Mouse (Mus musculus): Measurements from ENCODE around the gene Psmc5. TPM values are rescaled to one million over a fixed set of nuclear protein-coding genes. Genes with fewer than 3 reads are reported as not detected.

The Psmc5 gene
- total RNA-seq, 1 experiment, result 263 TPM

DNA sequence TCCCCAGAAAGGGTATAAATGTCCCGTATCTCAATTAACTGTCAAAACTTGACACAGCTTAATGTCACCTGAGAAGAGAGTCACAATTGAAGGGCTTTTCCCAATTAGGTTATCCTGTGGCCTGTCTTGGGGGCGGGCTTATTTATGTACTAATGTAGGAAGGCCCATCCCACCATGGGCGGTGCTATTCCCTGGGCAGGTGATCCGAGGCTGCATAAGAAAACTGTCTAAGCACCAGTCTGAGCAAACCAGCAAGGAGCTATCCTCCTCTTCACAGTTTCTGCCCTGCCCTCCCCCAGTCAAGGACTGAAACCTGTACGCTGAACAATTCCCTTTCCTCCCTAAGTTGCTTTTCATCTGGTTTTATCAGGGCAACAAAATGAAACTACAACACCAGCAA lies 34.4 kb downstream of the Psmc5 start:
- no peak for TF ChIP-seq CHD2 (IDR thresholded peaks at IDR 0.05; ENCODE audit: low read depth, low read length)
- Histone ChIP-seq H3K9me3 (ENCODE audit: control insufficient read depth, insufficient read depth, low read depth, low read length) (no peaks in the 10 kb centered on the region), H3K4me1 (ENCODE audit: control insufficient read depth in 2 of 2, insufficient read depth in 2 of 2, low read length in 2 of 2, poor library complexity in 1 of 2) (no peaks in the 10 kb centered on the region), H3K27ac (ENCODE audit: insufficient read depth, low read depth, low read length, poor library complexity, severe bottlenecking) (no peak overlapping the region), H3K9ac (ENCODE audit: insufficient read depth, low read depth, low read length, poor library complexity, severe bottlenecking) (no peak overlapping the region), H3K4me3 (ENCODE audit: insufficient read depth in 1 of 2, low read depth in 1 of 2, low read length in 2 of 2, poor library complexity in 1 of 2, severe bottlenecking in 1 of 2) (no peak overlapping the region), H3K36me3 (ENCODE audit: control insufficient read depth, insufficient read depth, low read length, poor library complexity, severe bottlenecking) (no peaks in the 10 kb centered on the region)
- DNase-seq (ENCODE audit: low read depth, low spot score), result no peak
- in situ Hi-C loops (cut with MboI; ENCODE audit: low sequenced_read_pairs in 2 of 2, unreplicated experiment in 2 of 2), result no loop called here

GRCm38 (mm10) chr11:106291861-106292260 lies 35.9 kb downstream of the Psmc5 start:
- no peak for TF ChIP-seq CHD2 (IDR thresholded peaks at IDR 0.05; ENCODE audit: low read depth, low read length)
- no peak for TF ChIP-seq ZNF384 (IDR thresholded peaks at IDR 0.05; ENCODE audit: low read depth, low read length)
- no peak for TF ChIP-seq MAFK (IDR thresholded peaks at IDR 0.05; ENCODE audit: insufficient read depth, low read depth, low read length)
- no peak for TF ChIP-seq HCFC1 (IDR thresholded peaks at IDR 0.05; ENCODE audit: borderline replicate concordance, insufficient read depth, low read length)
- TF ChIP-seq ZC3H11A (IDR thresholded peaks at IDR 0.05; ENCODE audit: borderline replicate concordance, low read depth, low read length), result no peak
- in situ Hi-C loops (cut with MboI; ENCODE audit: low sequenced_read_pairs in 2 of 2, unreplicated experiment in 2 of 2), result no loop called here
- no peak overlapping the region for H3K9ac ChIP-seq (ENCODE audit: insufficient read depth, low read depth, low read length, poor library complexity, severe bottlenecking)
- DNase-seq (ENCODE audit: low read depth, low spot score), result no peak
- H3K27ac ChIP-seq (ENCODE audit: insufficient read depth, low read depth, low read length, poor library complexity, severe bottlenecking), result no peak overlapping the region
- no peaks in the 10 kb centered on the region for H3K4me1 ChIP-seq (ENCODE audit: control insufficient read depth in 2 of 2, insufficient read depth in 2 of 2, low read length in 2 of 2, poor library complexity in 1 of 2)
- H3K9me3 ChIP-seq (ENCODE audit: control insufficient read depth, insufficient read depth, low read depth, low read length), result no peaks in the 10 kb centered on the region
- no peaks in the 10 kb centered on the region for H3K36me3 ChIP-seq (ENCODE audit: control insufficient read depth, insufficient read depth, low read length, poor library complexity, severe bottlenecking)
- H3K4me3 ChIP-seq (ENCODE audit: insufficient read depth in 1 of 2, low read depth in 1 of 2, low read length in 2 of 2, poor library complexity in 1 of 2, severe bottlenecking in 1 of 2), result no peak overlapping the region

DNA sequence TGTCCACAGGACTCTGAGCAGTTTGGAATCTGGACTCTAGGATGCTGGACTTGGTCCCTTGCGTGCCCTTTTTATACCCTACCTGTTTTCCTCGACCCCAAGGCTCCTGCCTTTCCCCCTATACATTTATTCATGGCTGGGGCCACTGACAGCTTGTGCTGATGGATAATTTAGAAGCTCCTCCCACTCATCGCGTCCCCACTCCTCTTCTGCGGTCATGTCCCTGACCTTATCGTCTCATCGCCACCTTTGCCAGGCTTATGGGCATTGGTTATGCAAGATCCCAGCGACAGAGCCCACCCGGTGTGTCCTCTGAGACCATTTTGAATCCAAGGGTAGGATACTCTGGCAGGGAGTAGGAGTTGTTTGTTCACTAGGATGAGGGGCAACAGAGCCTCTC lies 45.8 kb downstream of the Psmc5 start, which contains the start of gene Gh:
Gene Gh (minus strand): TSS at position 101 of the 400 bp plus-strand sequence.
- H3K9ac ChIP-seq (ENCODE audit: insufficient read depth, low read depth, low read length, poor library complexity, severe bottlenecking), result no peak within 1 kb of the TSS
- no peaks in the 10 kb centered on the region for H3K4me1 ChIP-seq (ENCODE audit: control insufficient read depth in 2 of 2, insufficient read depth in 2 of 2, low read length in 2 of 2, poor library complexity in 1 of 2)
- no peak within 1 kb of the TSS for H3K4me3 ChIP-seq (ENCODE audit: insufficient read depth in 1 of 2, low read depth in 1 of 2, low read length in 2 of 2, poor library complexity in 1 of 2, severe bottlenecking in 1 of 2)
- no peaks in the 10 kb centered on the region for H3K9me3 ChIP-seq (ENCODE audit: control insufficient read depth, insufficient read depth, low read depth, low read length)
- in situ Hi-C loops (cut with MboI; ENCODE audit: low sequenced_read_pairs in 2 of 2, unreplicated experiment in 2 of 2), result no loop called here
- H3K36me3 ChIP-seq (ENCODE audit: control insufficient read depth, insufficient read depth, low read length, poor library complexity, severe bottlenecking), result no peaks in the 10 kb centered on the region
- no peak within 1 kb of the TSS for H3K27ac ChIP-seq (ENCODE audit: insufficient read depth, low read depth, low read length, poor library complexity, severe bottlenecking)
- no peak for DNase-seq (ENCODE audit: low read depth, low spot score)
- TF ChIP-seq HCFC1 (IDR thresholded peaks at IDR 0.05; ENCODE audit: borderline replicate concordance, insufficient read depth, low read length) (no peak), ZNF384 (IDR thresholded peaks at IDR 0.05; ENCODE audit: low read depth, low read length) (no peak), CHD2 (IDR thresholded peaks at IDR 0.05; ENCODE audit: low read depth, low read length) (no peak), ZC3H11A (IDR thresholded peaks at IDR 0.05; ENCODE audit: borderline replicate concordance, low read depth, low read length) (no peak), MAFK (IDR thresholded peaks at IDR 0.05; ENCODE audit: insufficient read depth, low read depth, low read length) (no peak)

GRCm38 (mm10) chr11:106302634-106303033 lies 46.7 kb downstream of the Psmc5 start:
- TF ChIP-seq ZC3H11A (IDR thresholded peaks at IDR 0.05; ENCODE audit: borderline replicate concordance, low read depth, low read length) (peak; percentile 53; the same call in 1 of the 2 replicates), ZNF384 (IDR thresholded peaks at IDR 0.05; ENCODE audit: low read depth, low read length) (no peak), MAFK (IDR thresholded peaks at IDR 0.05; ENCODE audit: insufficient read depth, low read depth, low read length) (no peak)
- H3K27ac ChIP-seq (ENCODE audit: insufficient read depth, low read depth, low read length, poor library complexity, severe bottlenecking), result no peak overlapping the region
- H3K9me3 ChIP-seq (ENCODE audit: control insufficient read depth, insufficient read depth, low read depth, low read length), result no peaks in the 10 kb centered on the region
- in situ Hi-C loops (cut with MboI; ENCODE audit: low sequenced_read_pairs in 2 of 2, unreplicated experiment in 2 of 2), result no loop called here
- no peak overlapping the region for H3K4me3 ChIP-seq (ENCODE audit: insufficient read depth in 1 of 2, low read depth in 1 of 2, low read length in 2 of 2, poor library complexity in 1 of 2, severe bottlenecking in 1 of 2)
- peak; percentile 71 for DNase-seq (ENCODE audit: low read depth, low spot score)
- H3K36me3 ChIP-seq (ENCODE audit: control insufficient read depth, insufficient read depth, low read length, poor library complexity, severe bottlenecking), result no peaks in the 10 kb centered on the region
- no peak overlapping the region for H3K9ac ChIP-seq (ENCODE audit: insufficient read depth, low read depth, low read length, poor library complexity, severe bottlenecking)
- H3K4me1 ChIP-seq (ENCODE audit: control insufficient read depth in 2 of 2, insufficient read depth in 2 of 2, low read length in 2 of 2, poor library complexity in 1 of 2), result no peaks in the 10 kb centered on the region

GRCm38 (mm10) chr11:106305348-106306064 lies 49.6 kb downstream of the Psmc5 start:
- Histone ChIP-seq H3K4me1 (ENCODE audit: control insufficient read depth in 2 of 2, insufficient read depth in 2 of 2, low read length in 2 of 2, poor library complexity in 1 of 2) (no peaks in the 10 kb centered on the region; a peak in 1 of 4 replicates), H3K9ac (ENCODE audit: insufficient read depth, low read depth, low read length, poor library complexity, severe bottlenecking) (no peak overlapping the region), H3K27ac (ENCODE audit: insufficient read depth, low read depth, low read length, poor library complexity, severe bottlenecking) (no peak overlapping the region), H3K36me3 (ENCODE audit: control insufficient read depth, insufficient read depth, low read length, poor library complexity, severe bottlenecking) (no peaks in the 10 kb centered on the region), H3K9me3 (ENCODE audit: control insufficient read depth, insufficient read depth, low read depth, low read length) (no peaks in the 10 kb centered on the region), H3K4me3 (ENCODE audit: insufficient read depth in 1 of 2, low read depth in 1 of 2, low read length in 2 of 2, poor library complexity in 1 of 2, severe bottlenecking in 1 of 2) (no peak overlapping the region)
- no peak for TF ChIP-seq MAFK (IDR thresholded peaks at IDR 0.05; ENCODE audit: insufficient read depth, low read depth, low read length)
- no peak for TF ChIP-seq ZNF384 (IDR thresholded peaks at IDR 0.05; ENCODE audit: low read depth, low read length)
- no peak for TF ChIP-seq CHD2 (IDR thresholded peaks at IDR 0.05; ENCODE audit: low read depth, low read length)
- TF ChIP-seq ZC3H11A (IDR thresholded peaks at IDR 0.05; ENCODE audit: borderline replicate concordance, low read depth, low read length), result no peak
- TF ChIP-seq HCFC1 (IDR thresholded peaks at IDR 0.05; ENCODE audit: borderline replicate concordance, insufficient read depth, low read length), result no peak
- in situ Hi-C loops (cut with MboI; ENCODE audit: low sequenced_read_pairs in 2 of 2, unreplicated experiment in 2 of 2), result no loop called here
- DNase-seq (ENCODE audit: low read depth, low spot score), result no peak

Data from ES-E14 (cell line).